Mouse (Mus musculus): ENCODE results near the gene Pole. TPM values are rescaled to one million over a fixed set of nuclear protein-coding genes. Genes with fewer than 3 reads are reported as not detected.

Gene Pole
- polyA plus RNA-seq, 1 experiment = 5.7 TPM

DNA sequence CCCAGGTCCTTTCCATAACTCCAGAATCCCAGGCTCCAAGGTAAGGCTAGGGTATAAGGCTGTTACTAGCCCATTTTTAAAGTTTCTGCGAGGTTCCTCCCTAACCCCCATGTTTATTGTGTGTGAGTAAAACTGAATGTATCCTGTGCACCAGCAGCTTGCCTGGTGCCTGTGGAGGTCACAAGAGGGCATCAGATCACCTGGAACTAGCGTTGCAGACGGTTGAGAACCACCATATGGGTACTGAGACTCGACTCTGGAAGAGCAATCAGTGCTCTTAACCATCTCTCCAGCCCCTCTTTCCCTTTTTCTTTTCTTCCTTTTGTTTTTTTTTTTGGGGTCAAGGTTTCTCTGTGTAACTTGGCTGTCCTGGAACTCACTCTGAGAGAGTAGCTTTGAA lies 93.7 kb downstream of the Pole start:
- WGBS = 77% methylated on average over 4 of the region's 4 CpGs
- H3K4me1 ChIP-seq (ENCODE audit: control insufficient read depth, insufficient read depth, insufficient read length, low read length) = no peaks in the 10 kb centered on the region
- H3K27me3 ChIP-seq (ENCODE audit: control insufficient read depth, insufficient read depth, low read length) = no peaks in the 10 kb centered on the region
- H3K4me3 ChIP-seq (ENCODE audit: low read depth, low read length) = no peak overlapping the region
- H3K36me3 ChIP-seq (ENCODE audit: control insufficient read depth, insufficient read depth, low read length) = peaks cover 32% of the 10 kb centered on the region
- no peak overlapping the region for H3K27ac ChIP-seq (ENCODE audit: insufficient read depth, low read depth, low read length)
- TF ChIP-seq CTCF (IDR thresholded peaks at IDR 0.05; ENCODE audit: extremely low read depth, insufficient read length, insufficient replicate concordance, low read depth, low read length) = no peak
- TF ChIP-seq POLR2A (IDR thresholded peaks at IDR 0.05; ENCODE audit: low read depth, low read length) = no peak

DNA sequence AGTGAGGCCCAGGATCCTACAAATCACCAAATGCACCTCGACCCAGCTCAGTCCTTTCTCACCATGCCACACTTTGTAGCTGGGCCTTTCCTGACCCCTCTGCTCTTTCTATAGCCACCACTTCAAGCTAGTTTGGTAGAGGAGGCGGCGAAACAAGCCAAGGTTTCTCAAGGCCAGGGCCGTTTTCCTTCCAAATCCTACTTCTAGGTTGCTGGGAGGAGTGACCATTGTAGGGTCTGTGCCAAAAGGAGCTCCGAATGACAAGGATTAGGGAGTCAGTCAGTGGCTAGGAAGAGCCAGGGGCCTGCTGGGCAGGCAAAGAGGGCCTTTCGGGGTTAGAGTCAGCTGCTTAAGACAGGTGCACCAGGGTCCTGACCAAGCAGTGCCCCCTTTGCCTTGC lies 98.4 kb downstream of the Pole start:
- TF ChIP-seq POLR2A (IDR thresholded peaks at IDR 0.05; ENCODE audit: low read depth, low read length) (no peak), CTCF (IDR thresholded peaks at IDR 0.05; ENCODE audit: extremely low read depth, insufficient read length, insufficient replicate concordance, low read depth, low read length) (no peak)
- WGBS = 85% methylated on average over 6 of the region's 6 CpGs
- Histone ChIP-seq H3K4me3 (ENCODE audit: low read depth, low read length) (no peak overlapping the region), H3K27me3 (ENCODE audit: control insufficient read depth, insufficient read depth, low read length) (no peaks in the 10 kb centered on the region), H3K36me3 (ENCODE audit: control insufficient read depth, insufficient read depth, low read length) (no peaks in the 10 kb centered on the region), H3K27ac (ENCODE audit: insufficient read depth, low read depth, low read length) (no peak overlapping the region), H3K4me1 (ENCODE audit: control insufficient read depth, insufficient read depth, insufficient read length, low read length) (peaks cover 6% of the 10 kb centered on the region; the same call in 1 of the 2 replicates)

DNA sequence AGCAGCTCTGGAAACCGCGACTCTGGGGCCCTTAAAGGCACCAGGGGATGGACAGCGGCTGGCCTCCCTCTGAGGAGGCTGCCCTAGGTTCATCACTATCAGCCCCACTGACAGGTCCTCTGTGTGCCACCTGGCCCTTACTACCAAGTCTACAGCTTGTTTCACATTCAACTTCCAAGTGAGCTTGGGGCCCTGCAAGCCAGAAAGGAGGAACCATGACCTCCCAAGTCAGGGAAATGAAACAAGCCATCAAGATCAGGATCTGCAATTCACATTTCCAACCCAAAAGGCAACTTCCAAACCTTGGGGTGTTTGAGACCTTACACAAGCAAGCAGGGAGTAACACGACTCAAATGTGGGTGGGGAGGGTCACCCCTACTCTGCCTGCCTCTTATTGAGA lies 99.2 kb downstream of the Pole start:
- TF ChIP-seq CTCF (IDR thresholded peaks at IDR 0.05; ENCODE audit: extremely low read depth, insufficient read length, insufficient replicate concordance, low read depth, low read length) (no peak), POLR2A (IDR thresholded peaks at IDR 0.05; ENCODE audit: low read depth, low read length) (no peak)
- Histone ChIP-seq H3K4me1 (ENCODE audit: control insufficient read depth, insufficient read depth, insufficient read length, low read length) (peaks cover 6% of the 10 kb centered on the region; the same call in 1 of the 2 replicates), H3K36me3 (ENCODE audit: control insufficient read depth, insufficient read depth, low read length) (no peaks in the 10 kb centered on the region), H3K4me3 (ENCODE audit: low read depth, low read length) (no peak overlapping the region), H3K27ac (ENCODE audit: insufficient read depth, low read depth, low read length) (no peak overlapping the region), H3K27me3 (ENCODE audit: control insufficient read depth, insufficient read depth, low read length) (no peaks in the 10 kb centered on the region)
- 89% methylated on average over 4 of the region's 4 CpGs for WGBS

DNA sequence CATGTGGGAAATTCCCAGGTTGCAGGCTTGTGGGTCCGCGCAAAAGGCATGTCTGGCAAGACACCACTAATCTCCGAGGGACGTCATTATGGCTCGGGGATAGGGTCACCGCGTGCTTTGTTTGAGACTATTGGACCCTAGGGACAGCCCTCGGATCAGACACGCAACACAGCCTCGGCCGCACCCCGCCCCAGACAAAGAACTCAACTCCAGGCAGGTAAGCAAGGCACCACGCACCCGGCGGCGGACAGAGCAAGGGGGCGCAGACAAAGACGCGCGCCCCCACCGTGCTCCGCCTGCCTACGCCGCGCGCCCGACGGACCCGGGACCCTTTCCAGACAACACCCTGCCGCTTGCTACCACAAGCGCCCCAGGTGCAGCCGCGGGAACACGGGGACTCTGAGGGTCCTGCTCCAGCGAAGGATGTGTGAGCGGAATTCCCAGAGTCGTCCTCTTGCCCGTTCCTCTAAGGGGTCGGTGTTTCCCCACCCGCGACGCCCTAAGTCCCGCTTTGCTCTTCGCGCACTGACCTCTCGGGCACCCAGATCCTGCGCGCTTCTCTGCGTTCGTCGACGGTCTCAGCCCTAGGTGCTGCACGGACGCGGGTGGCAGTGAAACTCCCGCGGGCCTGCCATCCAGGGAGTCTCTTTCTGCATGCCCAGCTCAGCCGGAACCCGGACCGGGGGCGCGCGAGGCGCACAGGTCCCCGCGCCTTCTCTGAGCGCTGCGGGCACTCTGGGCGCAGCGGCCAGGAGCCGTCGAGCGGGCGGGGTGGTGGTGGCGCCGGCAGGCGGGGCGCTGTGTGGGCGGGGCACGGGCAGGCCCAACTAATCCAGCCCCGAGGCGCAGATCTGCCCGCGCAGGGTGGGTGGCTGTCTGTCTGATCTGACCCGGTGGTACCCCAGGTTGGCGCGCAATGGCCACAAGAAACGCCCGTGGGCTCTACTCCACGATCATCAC lies 100.5 kb downstream of the Pole start:
- H3K4me3 ChIP-seq (ENCODE audit: low read depth, low read length) = peak overlapping the region; percentile 86
- no peaks in the 10 kb centered on the region for H3K36me3 ChIP-seq (ENCODE audit: control insufficient read depth, insufficient read depth, low read length)
- no peak overlapping the region for H3K27ac ChIP-seq (ENCODE audit: insufficient read depth, low read depth, low read length)
- no peaks in the 10 kb centered on the region for H3K27me3 ChIP-seq (ENCODE audit: control insufficient read depth, insufficient read depth, low read length)
- WGBS = 3% methylated on average over 90 of the region's 90 CpGs
- no peak for TF ChIP-seq POLR2A (IDR thresholded peaks at IDR 0.05; ENCODE audit: low read depth, low read length)
- no peak for TF ChIP-seq CTCF (IDR thresholded peaks at IDR 0.05; ENCODE audit: extremely low read depth, insufficient read length, insufficient replicate concordance, low read depth, low read length)
- H3K4me1 ChIP-seq (ENCODE audit: control insufficient read depth, insufficient read depth, insufficient read length, low read length) = peaks cover 6% of the 10 kb centered on the region; the same call in 1 of the 2 replicates

Other genes starting within 250 kb of the Pole start
- gene Gm17655, start 213.8 kb upstream of the Pole start, polyA plus RNA-seq (2012; rRNA removed) = not detected in 2 replicates
- 0.05 TPM in 1 of 2 replicates, not detected in the other for gene Gm35315, start 191.9 kb upstream of the Pole start, polyA plus RNA-seq (2012; rRNA removed)
- gene Plcxd1, start 186.3 kb upstream of the Pole start, polyA plus RNA-seq (2012; rRNA removed) = 0.28 and 0.86 TPM in 2 replicates
- 53.2 and 101 TPM in 2 replicates for gene Gtpbp6, start 178.1 kb upstream of the Pole start, polyA plus RNA-seq (2012; rRNA removed)
- 0.04 and 0.10 TPM in 2 replicates for gene Zfp605, start 176.2 kb upstream of the Pole start, polyA plus RNA-seq (2012; rRNA removed)
- gene Chfr, start 150.5 kb upstream of the Pole start, polyA plus RNA-seq (2012; rRNA removed) = 24.6 and 65.1 TPM in 2 replicates
- gene Golga3, start 109.6 kb upstream of the Pole start, polyA plus RNA-seq (2012; rRNA removed) = 4.1 and 6.7 TPM in 2 replicates
- 2.8 and 4.6 TPM in 2 replicates for gene Ankle2, start 55.3 kb upstream of the Pole start, polyA plus RNA-seq (2012; rRNA removed)
- gene Pgam5, start 16.4 kb upstream of the Pole start, polyA plus RNA-seq (2012; rRNA removed) = 7.3 and 8.6 TPM in 2 replicates
- 2.5 and 7.1 TPM in 2 replicates for gene Pxmp2, start 120 bp upstream of the Pole start, polyA plus RNA-seq (2012; rRNA removed)
- gene P2rx2, start 56.9 kb downstream of the Pole start, polyA plus RNA-seq (2012; rRNA removed) = 1.2 and 2.3 TPM in 2 replicates
- not detected in 2 replicates for gene Lrcol1, start 58.4 kb downstream of the Pole start, polyA plus RNA-seq (2012; rRNA removed)
- 89.3 and 150 TPM in 2 replicates for gene Fbrsl1, start 162.2 kb downstream of the Pole start, polyA plus RNA-seq (2012; rRNA removed)